Mouse (Mus musculus) kidney, embryonic 16.5 days (tissue): ENCODE results near the gene Acbd4. TPM values are rescaled to one million over a fixed set of nuclear protein-coding genes. Genes with fewer than 3 reads are reported as not detected.
A peak's percentile ranks its signal among the peaks of the same experiment; 100 is the strongest.

Experiments used
- ATAC-seq: fragments of 200-750 bp; cut with Nextera tagmentation; 2 replicates; pipeline ENCODE4 v1.8.0; 2017; ENCODE audit warnings: moderate TSS enrichment; ENCODE audit not compliant: low FRiP score, low TSS enrichment
- H3K27ac ChIP-seq: fragments of 300-500 bp; sonication (generic); 2 replicates; pipeline ENCODE4 v1.5.1; 2014; ENCODE audit warnings: low read length
- H3K27me3 ChIP-seq: fragments of 300-500 bp; sonication (generic); 2 replicates; pipeline ENCODE4 v1.6.1; 2014; ENCODE audit warnings: low read length, control low read depth, mixed read lengths; ENCODE audit not compliant: insufficient read depth
- H3K36me3 ChIP-seq: fragments of 300-500 bp; sonication (generic); 2 replicates; pipeline ENCODE4 v1.6.1; 2014; ENCODE audit warnings: low read length, control low read depth, mixed read lengths; ENCODE audit not compliant: insufficient read depth
- H3K4me1 ChIP-seq: fragments of 300-500 bp; sonication (generic); 2 replicates; pipeline ENCODE4 v1.6.1; 2014; ENCODE audit warnings: low read length, control low read depth, mixed read lengths; ENCODE audit not compliant: insufficient read depth
- H3K4me2 ChIP-seq: fragments of 300-500 bp; sonication (generic); replicated peaks from 2 replicates; pipeline ENCODE4 v1.6.1; 2014; ENCODE audit warnings: low read depth, low read length
- H3K4me3 ChIP-seq: fragments of 300-500 bp; sonication (generic); 2 replicates; pipeline ENCODE4 v1.5.1; 2014; ENCODE audit warnings: mild to moderate bottlenecking, low read length
- H3K9ac ChIP-seq: fragments of 300-500 bp; sonication (generic); replicated peaks from 2 replicates; pipeline ENCODE4 v1.6.1; 2014; ENCODE audit warnings: low read length
- H3K9me3 ChIP-seq: fragments of 300-500 bp; sonication (generic); 2 replicates; pipeline ENCODE4 v1.6.1; 2016; ENCODE audit warnings: low read length, control low read depth
- WGBS: fragments of 180-500 bp; shearing (Covaris S2); extraction: QIAGEN DNeasy Blood & Tissue Kit; methylation state at CpG from one replicate; pipeline ENCODE4 v1.1.7; 2014; 5-methylcytosine and 5-hydroxymethylcytosine counted together
- polyA plus RNA-seq: library from polyadenylated mRNA; unstranded; fragments of >200 nt; fragmentation: Nextera tagmentation; extraction: Ambion mirVana; gene quantifications from 2 replicates; pipeline ENCODE4 v1.2.1, GENCODE M21; 2015

Gene Acbd4
- polyA plus RNA-seq, 1 experiment from 2014 or later = 28.7 TPM

DNA sequence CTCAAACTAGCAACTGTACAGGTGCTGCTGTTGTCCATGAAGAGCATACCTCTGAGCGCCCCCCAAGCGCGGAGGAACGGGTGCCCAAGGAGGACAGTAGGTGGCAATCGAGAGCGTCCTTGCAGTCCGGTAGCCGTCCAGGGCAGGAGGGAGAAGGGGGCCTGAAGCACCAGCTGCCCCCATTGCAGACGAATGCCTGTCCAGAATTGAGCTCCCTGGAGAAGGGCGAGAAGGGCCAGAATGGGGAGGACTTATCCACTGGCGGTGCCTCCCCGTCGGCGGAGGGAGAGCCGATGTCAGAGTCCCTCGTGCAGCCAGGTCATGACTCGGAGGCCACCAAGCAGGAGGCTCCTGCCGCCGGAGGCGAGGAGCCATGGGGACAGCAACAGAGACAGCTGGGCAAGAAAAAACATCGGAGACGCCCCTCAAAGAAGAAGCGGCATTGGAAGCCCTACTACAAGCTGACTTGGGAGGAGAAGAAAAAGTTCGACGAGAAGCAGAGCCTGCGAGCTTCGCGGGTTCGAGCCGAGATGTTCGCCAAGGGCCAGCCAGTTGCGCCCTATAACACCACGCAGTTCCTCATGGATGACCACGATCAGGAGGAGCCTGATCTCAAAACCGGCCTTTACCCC is 15.6 kb downstream of the Acbd4 start:
- under 1% methylated on average over 35 of the region's 35 CpGs for WGBS

DNA sequence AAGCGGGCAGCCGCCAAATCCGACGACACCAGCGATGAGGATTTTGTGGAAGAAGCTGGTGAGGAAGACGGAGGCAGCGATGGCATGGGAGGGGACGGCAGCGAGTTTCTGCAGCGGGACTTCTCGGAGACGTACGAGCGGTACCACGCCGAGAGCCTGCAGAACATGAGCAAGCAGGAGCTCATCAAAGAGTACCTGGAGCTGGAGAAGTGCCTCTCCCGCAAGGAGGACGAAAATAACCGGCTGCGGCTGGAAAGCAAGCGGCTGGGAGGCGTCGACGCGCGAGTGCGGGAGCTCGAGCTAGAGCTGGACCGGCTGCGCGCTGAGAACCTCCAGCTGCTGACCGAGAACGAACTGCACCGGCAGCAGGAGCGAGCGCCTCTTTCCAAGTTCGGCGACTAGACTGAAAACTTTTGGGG is 16.1 kb downstream of the Acbd4 start:
- Histone ChIP-seq H3K9me3 (no peaks in the 10 kb centered on the region), H3K4me1 (peaks cover 18% of the 10 kb centered on the region), H3K27ac (peak overlapping the region; percentile 81), H3K27me3 (no peaks in the 10 kb centered on the region), H3K4me2 (peak overlapping the region; percentile 90), H3K36me3 (no peaks in the 10 kb centered on the region), H3K9ac (peak overlapping the region; percentile 90), H3K4me3 (peak overlapping the region; percentile 83)
- WGBS = under 1% methylated on average over 38 of the region's 38 CpGs
- ATAC-seq = no peak

More for the DNA sequence above, 15.6 kb downstream of the Acbd4 start:
- peak; percentile 43 for ATAC-seq
- no peaks in the 10 kb centered on the region for H3K36me3 ChIP-seq
- H3K9ac ChIP-seq = peak overlapping the region; percentile 90
- no peaks in the 10 kb centered on the region for H3K27me3 ChIP-seq
- H3K9me3 ChIP-seq = no peaks in the 10 kb centered on the region
- H3K4me2 ChIP-seq = peak overlapping the region; percentile 90
- H3K4me1 ChIP-seq = peaks cover 23% of the 10 kb centered on the region
- H3K27ac ChIP-seq = peak overlapping the region; percentile 81
- H3K4me3 ChIP-seq = peak overlapping the region; percentile 83

DNA sequence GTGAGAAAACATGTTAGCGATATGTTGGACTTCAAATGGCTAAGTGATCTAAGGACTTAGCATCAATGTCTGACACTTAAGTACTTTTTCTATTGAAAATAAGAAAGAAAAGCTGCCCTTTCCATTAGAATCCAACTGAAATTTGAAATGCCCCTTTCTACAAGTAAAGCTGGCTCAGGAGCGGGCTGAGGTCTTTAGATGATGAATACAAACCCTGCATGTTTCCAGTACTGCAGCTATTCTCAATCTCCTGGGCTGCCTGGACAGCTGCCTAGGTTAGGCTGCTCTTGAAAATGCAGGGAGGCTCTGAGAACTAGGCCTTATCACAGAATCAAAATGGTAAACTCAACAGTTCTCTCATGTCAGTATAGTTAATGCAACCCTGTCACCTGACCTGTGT is 17.4 kb downstream of the Acbd4 start:
- Histone ChIP-seq H3K4me1 (peaks cover 15% of the 10 kb centered on the region), H3K4me3 (peak overlapping the region; percentile 83; the same call in 1 of the 2 replicates), H3K36me3 (no peaks in the 10 kb centered on the region), H3K27me3 (no peaks in the 10 kb centered on the region), H3K27ac (no peak overlapping the region), H3K4me2 (peak overlapping the region; percentile 90), H3K9me3 (no peaks in the 10 kb centered on the region), H3K9ac (no peak overlapping the region)
- ATAC-seq = no peak
- WGBS = 93% methylated on average over 2 of the region's 2 CpGs

- no peaks in the 10 kb centered on the region for H3K36me3 ChIP-seq
- H3K27ac ChIP-seq = no peak overlapping the region
- H3K4me2 ChIP-seq = no peak overlapping the region
- H3K9me3 ChIP-seq = no peaks in the 10 kb centered on the region
- WGBS = 62% methylated on average over 5 of the region's 5 CpGs
- no peak overlapping the region for H3K4me3 ChIP-seq
- H3K9ac ChIP-seq = no peak overlapping the region
- H3K27me3 ChIP-seq = no peaks in the 10 kb centered on the region
- peaks cover 12% of the 10 kb centered on the region for H3K4me1 ChIP-seq
- no peak for ATAC-seq
Measured at GRCm38 (mm10) chr11:103119609-103120008, 18.1 kb downstream of the Acbd4 start.

- no peak overlapping the region for H3K9ac ChIP-seq
- no peaks in the 10 kb centered on the region for H3K27me3 ChIP-seq
- H3K36me3 ChIP-seq = no peaks in the 10 kb centered on the region
- WGBS = 56% methylated on average over 5 of the region's 5 CpGs
- H3K9me3 ChIP-seq = no peaks in the 10 kb centered on the region
- peaks cover 10% of the 10 kb centered on the region for H3K4me1 ChIP-seq
- no peak overlapping the region for H3K4me2 ChIP-seq
- no peak for ATAC-seq
- H3K4me3 ChIP-seq = no peak overlapping the region
- no peak overlapping the region for H3K27ac ChIP-seq
Measured at GRCm38 (mm10) chr11:103120315-103120714, 18.8 kb downstream of the Acbd4 start.

DNA sequence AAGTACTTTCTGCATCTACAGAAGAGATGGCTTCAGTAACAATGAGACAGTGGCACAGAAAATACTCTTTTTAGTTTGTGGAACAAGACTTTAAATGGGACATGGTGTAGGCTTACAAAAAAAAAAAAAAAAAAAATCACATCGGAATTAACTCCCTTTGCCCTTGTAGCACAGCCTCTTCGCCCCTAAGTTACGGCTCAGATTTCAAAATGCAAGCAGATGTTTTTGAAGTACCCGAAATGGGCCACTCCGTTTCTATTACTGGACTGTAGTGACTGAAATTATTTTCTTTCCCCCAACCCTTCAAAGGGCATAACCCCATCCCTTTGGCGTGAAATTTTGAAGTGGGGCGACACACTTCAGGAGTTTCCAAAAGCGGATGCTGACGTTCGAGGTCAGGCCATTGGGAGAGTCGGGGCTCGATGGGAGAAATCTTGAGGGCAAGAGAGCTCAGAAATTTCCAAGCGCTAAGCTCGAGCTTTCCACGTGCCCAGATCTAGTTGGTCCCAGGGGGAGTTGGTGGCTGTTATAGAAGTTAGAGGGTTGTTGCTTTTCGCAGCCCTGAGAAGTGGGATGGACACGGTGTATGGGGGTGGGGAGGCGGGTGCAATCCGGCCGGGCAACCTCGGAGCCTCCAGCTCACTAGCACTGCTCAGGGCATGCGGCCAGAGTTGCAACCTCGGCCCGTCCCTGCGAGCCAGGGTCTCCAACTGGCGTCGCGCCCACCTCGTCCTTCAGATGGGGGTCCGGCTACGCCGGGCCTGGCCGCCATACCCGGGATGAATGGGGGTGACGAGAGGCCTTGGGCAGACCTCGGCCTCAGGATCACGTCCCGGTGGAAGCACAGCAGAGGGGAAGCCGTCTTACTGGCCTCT is 30.5 kb downstream of the Acbd4 start, which contains the start of gene Hexim2:
Hexim2 (plus strand) TSS at position 729 of the 875 bp plus-strand sequence.
- H3K9me3 ChIP-seq = no peaks in the 10 kb centered on the region
- peak within 1 kb of the TSS; percentile 97 for H3K27ac ChIP-seq
- no peaks in the 10 kb centered on the region for H3K27me3 ChIP-seq
- peak within 1 kb of the TSS; percentile 72 for H3K4me2 ChIP-seq
- ATAC-seq = peak; percentile 58
- peak within 1 kb of the TSS; percentile 100 for H3K9ac ChIP-seq
- WGBS = under 1% methylated on average over 39 of the region's 39 CpGs
- peak within 1 kb of the TSS; percentile 88 for H3K4me3 ChIP-seq
- H3K36me3 ChIP-seq = no peaks in the 10 kb centered on the region
- H3K4me1 ChIP-seq = peaks cover 24% of the 10 kb centered on the region

- WGBS = 0% methylated on average over 54 of the region's 58 CpGs
Measured at GRCm38 (mm10) chr11:103132576-103133455, 31.3 kb downstream of the Acbd4 start.

GRCm38 (mm10) chr11:103133456-103134185 is 32.1 kb downstream of the Acbd4 start:
- H3K27me3 ChIP-seq = no peaks in the 10 kb centered on the region
- no peaks in the 10 kb centered on the region for H3K9me3 ChIP-seq
- H3K36me3 ChIP-seq = peaks cover 5% of the 10 kb centered on the region; the same call in 1 of the 2 replicates
- H3K4me2 ChIP-seq = peak overlapping the region; percentile 54
- peak overlapping the region; percentile 81 for H3K27ac ChIP-seq
- H3K9ac ChIP-seq = peak overlapping the region; percentile 65
- WGBS = 54% methylated on average over 6 of the region's 6 CpGs
- peaks cover 24% of the 10 kb centered on the region for H3K4me1 ChIP-seq
- H3K4me3 ChIP-seq = peak overlapping the region; percentile 88
- peak; percentile 14; the same call in 1 of the 2 replicates for ATAC-seq

More at GRCm38 (mm10) chr11:103132576-103133455, 31.3 kb downstream of the Acbd4 start:
- Histone ChIP-seq H3K4me1 (peaks cover 24% of the 10 kb centered on the region), H3K27me3 (no peaks in the 10 kb centered on the region), H3K36me3 (no peaks in the 10 kb centered on the region), H3K9me3 (no peaks in the 10 kb centered on the region), H3K4me3 (peak overlapping the region; percentile 88), H3K9ac (peak overlapping the region; percentile 100), H3K4me2 (peak overlapping the region; percentile 72), H3K27ac (peak overlapping the region; percentile 97)
- ATAC-seq = peak; percentile 93

DNA sequence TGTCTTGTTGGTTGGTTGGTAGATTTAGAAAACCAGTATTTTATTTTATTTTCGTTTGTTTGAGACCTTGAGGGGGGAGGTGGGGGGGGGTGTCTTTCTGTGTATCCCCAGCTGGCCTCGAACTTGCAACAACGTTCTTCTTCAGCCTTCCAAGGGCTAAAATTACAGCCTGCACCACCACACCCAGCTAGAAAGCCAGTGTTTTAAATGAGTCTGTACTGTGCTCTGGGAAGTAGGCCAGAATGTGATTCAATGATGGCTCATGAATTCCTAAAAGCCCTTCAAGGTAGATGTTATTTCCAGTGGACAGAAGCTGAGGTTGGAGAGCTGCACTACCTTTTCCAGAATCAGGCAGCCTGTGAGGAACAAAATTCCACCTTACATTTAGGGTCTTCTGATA is 32.7 kb downstream of the Acbd4 start:
- Histone ChIP-seq H3K9me3 (no peaks in the 10 kb centered on the region), H3K9ac (no peak overlapping the region), H3K4me1 (peaks cover 24% of the 10 kb centered on the region), H3K27ac (no peak overlapping the region), H3K27me3 (no peaks in the 10 kb centered on the region), H3K36me3 (peaks cover 11% of the 10 kb centered on the region; the same call in 1 of the 2 replicates), H3K4me3 (no peak overlapping the region), H3K4me2 (no peak overlapping the region)
- WGBS = 75% methylated on average over 3 of the region's 3 CpGs
- no peak for ATAC-seq
